Mouse (Mus musculus): ENCODE measurements around the gene Fam111a. TPM values are rescaled to one million over a fixed set of nuclear protein-coding genes. Genes with fewer than 3 reads are reported as not detected.
"Not testable (repeated sequence)": the region's sequence is repeated elsewhere in the genome, so short reads cannot be mapped to it uniquely, and the experiment has no call there.

The Fam111a gene
- 0.07 and 0.11 TPM in 2 replicates for polyA plus RNA-seq (2012; rRNA removed)

DNA sequence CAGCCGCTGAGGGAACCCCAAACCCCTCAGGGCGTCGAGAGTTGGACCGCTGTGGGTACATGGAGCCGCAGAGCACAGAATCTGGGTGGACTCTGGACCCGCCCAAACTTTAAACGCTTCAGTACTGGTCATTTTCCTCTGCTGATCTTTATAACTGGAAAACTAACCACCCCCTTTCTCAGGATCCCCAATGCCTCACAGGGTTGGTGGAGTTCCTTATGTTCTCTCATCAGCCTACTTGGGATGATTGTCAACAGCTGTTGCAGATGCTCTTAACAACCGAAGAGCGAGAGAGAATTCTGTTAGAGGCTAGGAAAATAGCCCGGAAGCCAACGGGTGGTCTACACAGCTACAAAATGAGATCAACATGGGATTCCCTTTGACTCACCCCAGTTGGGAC is at the start of gene Fam111a:
Gene Fam111a, plus strand, starts transcription at position 301 of the 400 bp plus-strand sequence.
- not testable (repeated sequence) for H3K4me3 ChIP-seq (ENCODE audit: control insufficient read depth, low read depth, low read length); H3K4me1 ChIP-seq (ENCODE audit: control insufficient read depth, insufficient read depth, low read length); H3K27me3 ChIP-seq (ENCODE audit: control insufficient read depth, insufficient read depth, low read length); H3K27ac ChIP-seq (ENCODE audit: control insufficient read depth, insufficient read depth, low read depth, low read length); H3K36me3 ChIP-seq (ENCODE audit: control insufficient read depth, insufficient read depth, low read length)

DNA sequence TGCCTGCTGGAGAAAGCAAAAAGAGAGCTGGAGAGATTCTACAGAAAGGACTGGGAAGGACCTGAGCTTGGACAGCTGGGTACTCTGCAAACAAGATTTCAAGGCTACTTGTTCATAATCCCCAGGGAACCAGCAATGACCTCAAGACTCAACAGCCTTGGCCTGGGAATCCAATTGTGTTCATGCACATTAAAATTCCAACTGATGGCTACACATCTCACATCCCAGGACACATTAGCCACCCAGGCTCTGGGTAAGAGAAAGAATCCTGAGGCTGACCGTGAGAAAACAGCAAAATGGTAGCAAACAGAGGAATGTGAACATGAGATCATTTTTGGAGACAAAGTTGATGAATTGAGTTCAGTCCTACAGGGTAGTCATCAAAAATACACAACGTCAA is 49.3 kb upstream of the Fam111a start:
- Histone ChIP-seq H3K4me1 (ENCODE audit: control insufficient read depth, insufficient read depth, low read length) (peaks cover 9% of the 10 kb centered on the region), H3K27ac (ENCODE audit: control insufficient read depth, insufficient read depth, low read depth, low read length) (no peak overlapping the region; the same call in 1 of the 2 replicates), H3K27me3 (ENCODE audit: control insufficient read depth, insufficient read depth, low read length) (no peaks in the 10 kb centered on the region), H3K4me3 (ENCODE audit: control insufficient read depth, low read depth, low read length) (no peak overlapping the region), H3K36me3 (ENCODE audit: control insufficient read depth, insufficient read depth, low read length) (no peaks in the 10 kb centered on the region)
- TF ChIP-seq POLR2A (IDR thresholded peaks at IDR 0.05; ENCODE audit: control insufficient read depth, low read depth, low read length) (no peak), CTCF (IDR thresholded peaks at IDR 0.05; ENCODE audit: control insufficient read depth, insufficient read depth, insufficient replicate concordance, low read depth, low read length) (no peak)

DNA sequence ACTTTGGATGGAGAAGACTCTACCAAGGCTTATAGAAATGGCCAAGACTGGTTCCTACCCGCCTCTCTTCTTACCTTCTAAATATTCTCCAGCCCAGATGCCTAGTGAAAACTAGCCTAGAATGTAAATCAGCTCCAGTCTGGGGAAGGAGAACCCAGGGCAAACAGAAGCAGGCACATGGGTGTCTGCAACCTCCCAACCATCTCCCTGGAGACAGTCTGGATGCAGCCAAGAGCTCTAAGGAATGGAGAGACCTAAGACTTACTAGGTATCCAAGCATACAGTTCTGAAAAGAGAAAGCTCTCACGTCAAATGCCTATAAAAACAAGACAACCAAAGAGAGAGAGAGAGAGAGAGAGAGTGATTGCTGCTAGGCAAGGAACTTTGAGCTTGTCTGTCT is 47.6 kb upstream of the Fam111a start:
- Histone ChIP-seq H3K27ac (ENCODE audit: control insufficient read depth, insufficient read depth, low read depth, low read length) (no peak overlapping the region), H3K4me1 (ENCODE audit: control insufficient read depth, insufficient read depth, low read length) (peaks cover 16% of the 10 kb centered on the region), H3K27me3 (ENCODE audit: control insufficient read depth, insufficient read depth, low read length) (no peaks in the 10 kb centered on the region), H3K4me3 (ENCODE audit: control insufficient read depth, low read depth, low read length) (no peak overlapping the region), H3K36me3 (ENCODE audit: control insufficient read depth, insufficient read depth, low read length) (no peaks in the 10 kb centered on the region)
- TF ChIP-seq POLR2A (IDR thresholded peaks at IDR 0.05; ENCODE audit: control insufficient read depth, low read depth, low read length) (no peak), CTCF (IDR thresholded peaks at IDR 0.05; ENCODE audit: control insufficient read depth, insufficient read depth, insufficient replicate concordance, low read depth, low read length) (no peak)

DNA sequence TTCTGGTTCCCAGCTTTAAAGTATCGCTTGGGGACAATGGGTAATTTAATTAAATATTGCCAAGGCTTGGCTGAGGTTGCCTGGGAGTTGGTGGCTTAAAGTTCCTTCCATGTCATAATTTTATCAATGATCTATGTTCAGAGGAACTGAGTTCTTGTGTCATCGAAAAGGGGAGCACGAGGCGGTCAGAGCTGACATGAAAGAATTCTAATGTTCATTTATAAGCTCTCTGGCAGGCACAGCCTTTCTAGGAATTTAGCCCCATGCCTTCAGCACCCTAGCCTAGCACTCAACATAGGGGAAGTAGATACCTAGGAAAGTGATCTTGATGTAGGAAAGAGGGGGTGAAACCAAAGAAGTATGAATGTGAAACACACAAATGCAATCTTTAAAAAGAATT is 47.2 kb upstream of the Fam111a start:
- no peak overlapping the region for H3K4me3 ChIP-seq (ENCODE audit: control insufficient read depth, low read depth, low read length)
- H3K27me3 ChIP-seq (ENCODE audit: control insufficient read depth, insufficient read depth, low read length), result no peaks in the 10 kb centered on the region
- no peak overlapping the region for H3K27ac ChIP-seq (ENCODE audit: control insufficient read depth, insufficient read depth, low read depth, low read length)
- H3K4me1 ChIP-seq (ENCODE audit: control insufficient read depth, insufficient read depth, low read length), result peaks cover 16% of the 10 kb centered on the region
- TF ChIP-seq CTCF (IDR thresholded peaks at IDR 0.05; ENCODE audit: control insufficient read depth, insufficient read depth, insufficient replicate concordance, low read depth, low read length), result no peak
- H3K36me3 ChIP-seq (ENCODE audit: control insufficient read depth, insufficient read depth, low read length), result no peaks in the 10 kb centered on the region

DNA sequence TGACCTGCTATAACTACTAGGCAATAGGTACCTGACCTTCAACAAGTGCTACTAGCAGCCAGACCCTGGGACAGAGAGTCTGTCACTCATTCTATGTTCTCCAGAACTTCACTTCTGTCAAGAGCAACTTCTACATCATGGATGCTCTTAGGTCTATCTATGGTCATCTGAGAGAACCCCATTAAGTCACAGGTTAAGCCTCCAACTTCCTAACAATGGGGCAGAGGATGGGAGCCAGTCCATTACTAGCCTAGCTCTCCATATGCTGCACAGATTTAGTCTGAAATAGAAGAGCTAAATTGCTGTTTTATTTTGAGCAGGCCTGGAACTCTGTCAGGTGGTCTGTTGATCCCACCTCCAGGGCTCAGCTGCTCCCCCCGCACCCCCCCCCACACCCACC is 46.6 kb upstream of the Fam111a start:
- peaks cover 16% of the 10 kb centered on the region for H3K4me1 ChIP-seq (ENCODE audit: control insufficient read depth, insufficient read depth, low read length)
- no peaks in the 10 kb centered on the region for H3K36me3 ChIP-seq (ENCODE audit: control insufficient read depth, insufficient read depth, low read length)
- TF ChIP-seq POLR2A (IDR thresholded peaks at IDR 0.05; ENCODE audit: control insufficient read depth, low read depth, low read length) (no peak), CTCF (IDR thresholded peaks at IDR 0.05; ENCODE audit: control insufficient read depth, insufficient read depth, insufficient replicate concordance, low read depth, low read length) (no peak)
- no peak overlapping the region for H3K4me3 ChIP-seq (ENCODE audit: control insufficient read depth, low read depth, low read length)
- no peaks in the 10 kb centered on the region for H3K27me3 ChIP-seq (ENCODE audit: control insufficient read depth, insufficient read depth, low read length)
- H3K27ac ChIP-seq (ENCODE audit: control insufficient read depth, insufficient read depth, low read depth, low read length), result no peak overlapping the region

DNA sequence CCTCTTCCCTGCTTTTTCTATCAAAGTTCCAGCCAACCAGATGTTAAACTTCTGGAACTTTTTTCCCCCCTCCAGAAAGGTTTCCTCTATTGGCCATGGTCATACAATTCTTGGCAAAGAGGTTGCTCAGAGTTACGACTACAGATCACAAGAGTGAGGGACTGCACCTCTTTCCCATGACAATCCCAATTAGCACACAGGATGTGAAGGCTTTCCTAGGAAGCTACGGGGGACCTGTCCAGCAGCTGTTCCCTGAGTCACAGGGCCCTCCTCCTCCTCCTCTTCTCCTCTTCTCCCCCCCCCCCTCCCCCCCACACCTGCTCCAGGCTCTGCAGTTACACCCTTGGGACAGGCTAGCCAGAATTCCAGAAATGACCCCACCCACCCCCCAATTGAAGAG is 46.1 kb upstream of the Fam111a start:
- peaks cover 16% of the 10 kb centered on the region for H3K4me1 ChIP-seq (ENCODE audit: control insufficient read depth, insufficient read depth, low read length)
- H3K27ac ChIP-seq (ENCODE audit: control insufficient read depth, insufficient read depth, low read depth, low read length), result peak overlapping the region; percentile 90
- peak overlapping the region; percentile 84; the same call in 1 of the 2 replicates for H3K4me3 ChIP-seq (ENCODE audit: control insufficient read depth, low read depth, low read length)

DNA sequence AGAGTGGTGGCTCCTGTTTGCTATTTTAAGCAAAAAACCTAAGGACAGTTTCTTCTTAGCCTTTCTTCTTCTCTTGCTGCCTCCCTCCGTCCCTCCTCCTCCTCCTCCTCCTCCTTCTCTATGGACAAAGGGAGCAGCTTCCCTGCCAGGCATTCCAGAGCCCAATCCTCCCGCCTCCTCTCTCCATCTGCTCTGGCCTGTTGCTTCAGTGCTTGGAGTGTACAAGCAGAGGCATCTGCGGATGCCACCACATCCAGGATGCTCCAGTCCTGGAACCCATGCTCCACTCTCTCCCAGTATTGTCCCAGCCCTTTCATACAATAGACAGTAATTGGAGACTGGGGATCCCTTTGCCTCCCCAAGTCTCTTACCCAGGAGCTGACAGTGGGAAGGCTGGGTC is 45.4 kb upstream of the Fam111a start:
- TF ChIP-seq POLR2A (IDR thresholded peaks at IDR 0.05; ENCODE audit: control insufficient read depth, low read depth, low read length) (peak; percentile 38; the same call in 1 of the 2 replicates), CTCF (IDR thresholded peaks at IDR 0.05; ENCODE audit: control insufficient read depth, insufficient read depth, insufficient replicate concordance, low read depth, low read length) (no peak)
- Histone ChIP-seq H3K4me3 (ENCODE audit: control insufficient read depth, low read depth, low read length) (peak overlapping the region; percentile 84), H3K36me3 (ENCODE audit: control insufficient read depth, insufficient read depth, low read length) (no peaks in the 10 kb centered on the region), H3K27ac (ENCODE audit: control insufficient read depth, insufficient read depth, low read depth, low read length) (peak overlapping the region; percentile 90), H3K27me3 (ENCODE audit: control insufficient read depth, insufficient read depth, low read length) (no peaks in the 10 kb centered on the region), H3K4me1 (ENCODE audit: control insufficient read depth, insufficient read depth, low read length) (peaks cover 16% of the 10 kb centered on the region)

More for the DNA sequence above, 46.1 kb upstream of the Fam111a start:
- TF ChIP-seq CTCF (IDR thresholded peaks at IDR 0.05; ENCODE audit: control insufficient read depth, insufficient read depth, insufficient replicate concordance, low read depth, low read length) (no peak), POLR2A (IDR thresholded peaks at IDR 0.05; ENCODE audit: control insufficient read depth, low read depth, low read length) (no peak)
- Histone ChIP-seq H3K36me3 (ENCODE audit: control insufficient read depth, insufficient read depth, low read length) (no peaks in the 10 kb centered on the region), H3K27me3 (ENCODE audit: control insufficient read depth, insufficient read depth, low read length) (no peaks in the 10 kb centered on the region)

DNA sequence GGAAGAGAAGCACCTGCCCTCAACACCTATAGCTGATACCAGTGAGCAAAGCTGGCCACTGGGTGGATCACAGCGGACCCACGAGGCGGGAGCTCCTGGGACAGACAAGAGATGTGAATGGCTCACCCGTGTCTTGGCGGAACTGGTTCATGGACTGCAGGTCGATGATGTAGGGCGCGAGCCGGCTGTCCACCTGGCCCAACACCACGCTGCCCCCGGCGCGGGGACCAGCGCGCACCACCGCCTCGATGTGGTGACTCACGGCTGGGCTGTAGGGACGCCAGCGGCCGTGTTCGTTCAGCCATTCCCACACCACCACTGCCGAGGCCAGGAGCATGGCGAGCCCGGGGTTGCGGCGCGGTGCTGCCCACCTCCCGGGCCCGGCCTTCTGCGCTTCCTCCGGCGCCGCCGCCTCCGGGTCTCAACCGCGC is 44.6 kb upstream of the Fam111a start:
- Histone ChIP-seq H3K27me3 (ENCODE audit: control insufficient read depth, insufficient read depth, low read length) (no peaks in the 10 kb centered on the region), H3K4me3 (ENCODE audit: control insufficient read depth, low read depth, low read length) (peak overlapping the region; percentile 84), H3K27ac (ENCODE audit: control insufficient read depth, insufficient read depth, low read depth, low read length) (peak overlapping the region; percentile 90), H3K36me3 (ENCODE audit: control insufficient read depth, insufficient read depth, low read length) (no peaks in the 10 kb centered on the region), H3K4me1 (ENCODE audit: control insufficient read depth, insufficient read depth, low read length) (peaks cover 16% of the 10 kb centered on the region)
- no peak for TF ChIP-seq POLR2A (IDR thresholded peaks at IDR 0.05; ENCODE audit: control insufficient read depth, low read depth, low read length)
- TF ChIP-seq CTCF (IDR thresholded peaks at IDR 0.05; ENCODE audit: control insufficient read depth, insufficient read depth, insufficient replicate concordance, low read depth, low read length), result no peak
